Mouse (Mus musculus) lung, postnatal 4 days (tissue): Measurements from ENCODE around the gene Pde4d.
A peak's percentile ranks its signal among the peaks of the same experiment; 100 is the strongest.

Experiments
- DNase-seq, 2 experiments: peaks; one replicate each; pipeline ENCODE4 v3.0.0; 2021

Gene Pde4d

GRCm38 (mm10) chr13:108492886-108493285 is 43.1 kb downstream of the Pde4d start:
- no peak for DNase-seq

- no peak for DNase-seq
Measured at GRCm38 (mm10) chr13:108494365-108494764, 44.6 kb downstream of the Pde4d start.

GRCm38 (mm10) chr13:108497768-108498167 is 48.0 kb downstream of the Pde4d start:
- peak in 1 of 2 experiments; percentile 18 for DNase-seq

- DNase-seq: peak in 1 of 2 experiments; percentile 19
Measured at GRCm38 (mm10) chr13:108498247-108498743, 48.5 kb downstream of the Pde4d start.

GRCm38 (mm10) chr13:108498773-108499313 is 49.1 kb downstream of the Pde4d start:
- DNase-seq: no peak

- no peak for DNase-seq
Measured at GRCm38 (mm10) chr13:108501386-108501785, 51.6 kb downstream of the Pde4d start.

- no peak for DNase-seq
Measured at GRCm38 (mm10) chr13:108524548-108524947, 74.8 kb downstream of the Pde4d start.

GRCm38 (mm10) chr13:108524969-108525368 is 75.2 kb downstream of the Pde4d start:
- DNase-seq: no peak

- no peak for DNase-seq
Measured at GRCm38 (mm10) chr13:108526258-108527007, 76.7 kb downstream of the Pde4d start.

- no peak for DNase-seq
Measured at GRCm38 (mm10) chr13:108527090-108527770, 77.5 kb downstream of the Pde4d start.

GRCm38 (mm10) chr13:108528343-108528742 is 78.6 kb downstream of the Pde4d start:
- DNase-seq: no peak

- DNase-seq: no peak
Measured at GRCm38 (mm10) chr13:108532875-108533274, 83.1 kb downstream of the Pde4d start.

GRCm38 (mm10) chr13:108536436-108536835 is 86.7 kb downstream of the Pde4d start:
- DNase-seq: no peak

- DNase-seq: no peak
Measured at GRCm38 (mm10) chr13:108536951-108537350, 87.2 kb downstream of the Pde4d start.

- no peak for DNase-seq
Measured at GRCm38 (mm10) chr13:108538760-108539369, 89.1 kb downstream of the Pde4d start.

GRCm38 (mm10) chr13:108541488-108541887 is 91.7 kb downstream of the Pde4d start:
- DNase-seq: no peak

GRCm38 (mm10) chr13:108542342-108542761 is 92.6 kb downstream of the Pde4d start:
- DNase-seq: no peak

GRCm38 (mm10) chr13:108552288-108552687 is 102.5 kb downstream of the Pde4d start:
- DNase-seq: no peak

GRCm38 (mm10) chr13:108552995-108553394 is 103.2 kb downstream of the Pde4d start:
- DNase-seq: no peak

GRCm38 (mm10) chr13:108554901-108555300 is 105.2 kb downstream of the Pde4d start:
- DNase-seq: no peak

- DNase-seq: no peak
Measured at GRCm38 (mm10) chr13:108596938-108597337, 147.2 kb downstream of the Pde4d start.

GRCm38 (mm10) chr13:108598673-108599072 is 148.9 kb downstream of the Pde4d start:
- DNase-seq: no peak

GRCm38 (mm10) chr13:108599186-108599900 is 149.6 kb downstream of the Pde4d start:
- peak; percentile 53 to 70 for DNase-seq
